Mouse (Mus musculus) cerebellum, postnatal 14 days (tissue): ENCODE measurements around the gene Prcd.
A peak's percentile ranks its signal among the peaks of the same experiment; 100 is the strongest.

ENCODE experiments used
- DNase-seq, 2 experiments: peaks; one replicate each; pipeline ENCODE4 v3.0.0; 2021; ENCODE audit warnings: mixed read lengths in 2 of 2

Prcd gene

DNA sequence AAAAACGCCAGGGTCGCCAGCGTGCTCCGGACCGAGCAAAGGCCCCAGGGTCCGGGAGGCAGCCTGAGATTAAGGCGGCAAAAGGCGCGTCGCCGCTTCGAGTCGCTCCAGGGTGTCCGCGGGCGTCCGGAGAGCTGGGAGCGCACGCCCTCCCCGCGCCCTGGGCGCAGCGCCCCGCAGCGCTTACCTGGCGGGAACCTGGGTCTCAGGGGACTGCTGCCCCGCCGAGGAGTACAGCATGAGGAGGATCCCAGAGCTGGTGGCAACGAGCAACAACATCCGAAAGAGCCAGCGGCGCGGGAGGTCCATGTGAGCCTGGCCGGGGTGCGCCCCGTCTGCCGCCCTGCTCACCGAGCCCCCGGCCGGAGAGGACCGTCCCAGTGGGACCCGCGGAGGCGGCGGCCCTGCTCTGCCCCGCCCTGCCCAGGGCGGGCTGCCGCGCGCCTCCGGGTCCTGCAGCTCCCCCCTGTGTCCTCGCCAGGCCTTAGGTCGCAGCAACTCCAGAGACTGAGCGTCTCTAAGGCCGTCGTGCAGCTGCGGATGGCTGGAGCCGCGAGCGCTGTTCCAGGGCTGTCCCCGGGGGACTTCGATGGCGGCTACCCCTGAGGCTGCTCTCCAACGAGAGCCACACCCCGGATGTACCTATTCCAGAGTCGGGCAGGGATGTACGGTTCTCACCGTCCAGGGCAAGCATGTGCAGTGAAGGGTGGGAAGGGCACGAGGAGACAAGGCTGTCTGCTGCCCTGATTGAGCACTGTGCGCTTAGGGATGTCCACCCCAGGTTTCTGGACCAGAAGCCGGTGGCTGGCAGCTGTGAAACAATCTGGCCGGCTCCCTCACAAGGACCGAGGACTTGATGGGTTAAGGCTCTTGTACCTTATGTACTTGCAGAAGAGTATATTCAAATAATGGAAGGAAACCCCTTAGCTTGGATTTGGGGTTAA lies 41.2 kb downstream of the Prcd start:
- peak in 1 of 2 experiments; percentile 29 for DNase-seq

DNA sequence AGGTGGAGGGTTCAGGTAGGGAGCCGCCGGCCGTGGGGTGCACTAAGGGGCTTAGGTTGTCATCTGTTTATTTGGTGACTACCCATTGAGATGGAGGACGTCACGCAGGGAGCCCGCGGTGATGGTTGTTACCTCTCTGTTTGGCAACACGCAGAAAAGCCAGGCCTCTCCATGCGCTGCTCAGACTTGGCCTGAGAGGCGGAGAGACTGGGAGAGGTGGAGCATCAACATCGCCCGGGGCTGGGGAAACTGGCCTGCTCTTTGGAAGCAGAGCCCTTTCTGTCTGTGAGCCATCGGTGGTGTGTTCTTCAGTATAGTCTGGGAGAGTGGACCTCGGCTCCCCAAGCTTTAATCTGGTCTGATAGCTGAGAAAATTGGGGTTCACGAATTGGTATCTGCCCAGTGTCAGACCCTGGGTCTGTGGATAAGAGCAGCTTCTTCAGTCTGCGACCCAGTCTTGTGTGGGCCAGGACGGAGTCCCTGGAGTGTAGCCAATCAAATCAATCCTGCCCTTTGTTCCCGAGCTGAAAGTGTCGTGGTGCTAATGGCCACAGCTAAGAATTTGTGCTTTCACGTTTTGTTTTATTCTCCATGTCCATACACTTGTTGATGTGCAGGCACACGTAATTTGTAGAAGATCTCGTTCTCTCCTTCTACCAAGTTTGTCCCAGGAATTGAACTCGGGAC lies 42.0 kb downstream of the Prcd start:
- DNase-seq: peak; percentile 34 to 50

DNA sequence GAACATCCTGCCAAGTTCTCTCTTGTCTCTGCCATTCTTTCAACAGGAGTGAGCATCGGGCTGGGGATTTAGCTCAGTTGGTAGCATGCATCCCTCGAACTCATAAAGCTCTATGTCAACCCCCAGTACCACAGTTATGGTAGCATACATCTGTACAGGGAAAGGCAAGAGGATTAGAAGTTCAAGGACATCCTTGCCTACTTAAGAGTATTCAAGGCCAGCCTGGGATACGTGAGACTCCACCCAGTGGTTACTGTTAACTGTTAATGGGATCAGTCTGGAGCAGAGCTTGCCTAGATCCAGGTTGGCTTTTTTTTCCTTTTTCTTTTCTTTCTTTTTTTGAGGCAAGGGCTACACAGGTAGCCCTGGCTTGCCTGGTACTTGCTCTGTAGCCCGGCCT lies 43.1 kb downstream of the Prcd start:
- no peak for DNase-seq

- DNase-seq: no peak
Measured at GRCm38 (mm10) chr11:116697521-116697920, 44.2 kb downstream of the Prcd start.

DNA sequence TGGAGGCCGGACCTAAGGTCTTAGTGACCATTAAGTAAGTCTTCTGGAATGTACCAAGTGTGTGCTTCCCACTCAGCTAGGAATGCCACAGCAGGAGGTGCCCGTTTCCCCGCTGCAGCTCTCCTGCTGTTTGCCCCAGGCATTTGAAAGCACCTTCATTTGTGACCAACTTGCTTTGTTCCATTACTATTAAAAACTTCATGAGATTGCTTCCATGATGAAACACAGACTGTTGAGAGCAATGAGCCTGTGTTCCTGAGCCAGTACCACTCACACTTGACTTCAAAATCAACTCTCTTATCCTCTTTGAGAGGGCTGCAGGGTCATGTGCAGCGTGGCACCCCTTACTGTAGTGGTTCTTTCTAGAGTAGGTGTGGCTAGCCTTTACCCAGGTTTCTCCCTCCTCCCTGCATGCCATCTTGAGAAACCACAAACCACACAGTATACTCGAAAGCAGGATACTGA lies 48.1 kb downstream of the Prcd start:
- no peak for DNase-seq

DNA sequence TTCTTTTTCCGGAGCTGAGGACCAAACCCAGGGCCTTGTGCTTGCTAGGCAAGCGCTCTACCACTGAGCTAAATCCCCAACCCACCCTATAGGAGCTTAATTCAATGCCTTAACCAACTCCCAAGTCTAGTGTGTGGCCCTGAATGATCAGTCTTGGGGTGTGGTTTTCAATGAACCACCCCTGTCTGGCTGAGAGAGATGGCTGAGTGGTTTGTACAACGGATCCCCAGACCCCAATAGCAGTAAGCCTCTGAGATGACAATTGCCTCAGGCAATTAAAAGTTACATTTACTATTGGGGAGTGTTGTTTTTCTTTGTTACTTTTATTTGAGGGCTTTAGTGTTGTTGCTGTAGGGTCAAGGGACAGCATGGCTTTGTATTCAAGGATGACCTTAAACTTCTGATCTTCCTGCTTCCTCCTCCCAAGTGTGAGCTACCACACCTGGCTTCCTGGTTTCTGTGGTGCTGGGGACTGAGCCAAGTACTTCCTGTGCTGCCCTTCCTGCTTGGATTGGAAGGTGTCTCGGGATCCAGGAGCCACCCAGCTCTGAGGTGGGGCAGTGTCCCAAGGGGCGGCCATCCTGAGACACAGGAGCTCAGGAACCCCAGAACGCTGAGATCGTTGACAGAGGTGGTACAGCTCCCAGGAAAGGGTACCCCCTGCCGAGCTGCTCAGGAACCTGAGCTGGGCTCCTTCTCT lies 51.2 kb downstream of the Prcd start:
- DNase-seq: no peak

DNA sequence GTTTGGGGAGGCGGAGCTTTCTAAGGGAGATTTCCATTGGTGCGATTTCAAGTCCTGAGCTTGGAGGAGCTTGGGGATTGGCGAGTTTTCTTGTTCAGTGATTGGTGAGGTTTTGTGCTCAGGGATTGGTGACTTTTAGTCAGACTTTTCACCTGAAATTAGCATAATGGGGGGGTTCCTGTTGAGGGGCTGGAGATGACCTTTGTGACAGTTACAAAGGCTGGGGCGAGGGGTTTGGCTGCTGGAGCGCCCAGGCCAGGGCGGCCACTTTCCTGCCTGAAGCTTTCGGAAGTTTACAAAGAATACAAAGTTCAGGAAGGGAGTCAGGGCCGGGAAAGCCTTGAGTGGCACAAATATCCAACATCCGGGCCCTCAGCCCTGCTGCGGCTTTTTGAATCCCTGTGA lies 51.9 kb downstream of the Prcd start:
- DNase-seq: no peak

DNA sequence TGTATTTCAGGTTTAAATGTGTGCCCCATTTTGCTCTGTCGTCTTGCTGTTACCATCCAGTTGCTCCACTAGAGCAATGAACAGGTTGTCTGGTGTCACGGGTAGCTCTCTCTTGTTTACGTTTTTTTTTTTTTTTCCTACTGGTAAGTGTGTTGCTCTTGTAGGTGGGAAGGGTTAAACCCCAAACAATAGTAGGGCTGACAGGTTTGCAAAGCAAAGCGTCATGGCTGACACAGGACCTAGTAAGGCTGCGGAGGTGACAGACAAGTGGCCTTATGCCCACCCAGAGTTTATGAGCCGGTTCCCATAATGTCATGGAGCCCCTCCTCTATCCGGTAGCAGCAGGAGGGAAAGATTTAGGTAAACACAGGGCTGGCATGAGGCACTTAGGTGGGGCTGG lies 53.0 kb downstream of the Prcd start:
- no peak for DNase-seq

DNA sequence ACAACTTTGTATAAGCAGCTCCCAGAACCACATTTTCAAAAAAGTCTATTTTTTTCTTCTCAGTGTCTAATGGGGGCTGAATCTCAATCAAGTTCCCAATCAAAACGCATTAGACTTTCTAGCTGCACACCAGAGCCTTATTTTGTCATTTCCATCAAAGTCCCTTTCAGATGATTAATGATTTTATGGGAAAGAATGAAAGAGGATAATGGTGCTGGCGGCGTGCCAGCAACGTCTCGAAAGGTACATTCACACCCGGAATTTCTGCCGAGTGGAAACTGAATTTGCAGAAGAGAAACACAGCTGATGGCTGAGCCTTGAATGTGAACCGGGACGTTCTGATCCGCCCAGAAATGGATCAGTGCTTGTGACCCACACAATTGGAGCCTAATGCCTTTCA lies 56.8 kb downstream of the Prcd start:
- DNase-seq: no peak

- no peak for DNase-seq
Measured at GRCm38 (mm10) chr11:116710793-116711192, 57.5 kb downstream of the Prcd start.

DNA sequence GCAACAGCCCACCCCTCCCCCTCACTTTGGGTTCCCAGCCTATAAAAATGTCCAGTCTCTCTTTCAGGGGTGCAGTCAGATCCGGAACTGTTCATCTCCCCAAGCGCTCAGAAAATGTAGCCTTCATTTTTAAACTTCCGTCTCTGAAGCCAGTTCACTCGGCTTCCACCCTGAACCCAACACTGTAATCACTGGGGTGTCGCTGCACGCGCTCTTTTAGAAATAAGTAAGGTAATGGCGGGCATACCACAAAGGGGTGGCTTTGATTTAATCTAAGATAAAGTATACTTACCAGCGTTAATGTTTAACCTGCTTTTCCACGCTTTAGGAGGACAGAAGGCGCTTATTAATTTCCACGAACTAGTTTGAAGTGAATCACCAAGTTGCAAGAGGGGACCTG lies 60.7 kb downstream of the Prcd start:
- DNase-seq: no peak
